Mouse (Mus musculus) kidney, embryonic 15.5 days (tissue): ENCODE data around the gene Mpo. TPM values are rescaled to one million over a fixed set of nuclear protein-coding genes. Genes with fewer than 3 reads are reported as not detected.
A peak's percentile ranks its signal among the peaks of the same experiment; 100 is the strongest.

Source experiments
- ATAC-seq: fragments of 200-750 bp; cut with Nextera tagmentation; replicated peaks from 2 replicates; pipeline ENCODE4 v1.8.0; 2017; ENCODE audit warnings: moderate TSS enrichment; ENCODE audit not compliant: low FRiP score
- H3K27ac ChIP-seq: fragments of 300-500 bp; sonication (generic); 2 replicates; pipeline ENCODE4 v1.5.1; 2015; ENCODE audit warnings: mild to moderate bottlenecking, inconsistent platforms
- H3K27me3 ChIP-seq: fragments of 300-500 bp; sonication (generic); 2 replicates; pipeline ENCODE4 v1.6.1; 2015; ENCODE audit warnings: inconsistent platforms
- H3K36me3 ChIP-seq: fragments of 300-500 bp; sonication (generic); 2 replicates; pipeline ENCODE4 v1.6.1; 2015; ENCODE audit warnings: inconsistent platforms
- H3K4me1 ChIP-seq: fragments of 300-500 bp; sonication (generic); 2 replicates; pipeline ENCODE4 v1.6.1; 2015; ENCODE audit warnings: inconsistent platforms
- H3K4me2 ChIP-seq: fragments of 300-500 bp; sonication (generic); 2 replicates; pipeline ENCODE4 v1.6.1; 2015; ENCODE audit warnings: moderate library complexity, mild to moderate bottlenecking, inconsistent platforms
- H3K4me3 ChIP-seq: fragments of 300-500 bp; sonication (generic); replicated peaks from 2 replicates; pipeline ENCODE4 v1.5.1; 2015; ENCODE audit warnings: mild to moderate bottlenecking, inconsistent platforms
- H3K9ac ChIP-seq: fragments of 300-500 bp; sonication (generic); 2 replicates; pipeline ENCODE4 v1.6.1; 2015; ENCODE audit warnings: mild to moderate bottlenecking, inconsistent platforms
- H3K9me3 ChIP-seq: fragments of 300-500 bp; sonication (generic); replicated peaks from 2 replicates; pipeline ENCODE4 v1.6.1; 2016; ENCODE audit warnings: inconsistent platforms
- WGBS: fragments of 180-500 bp; shearing (Covaris S2); methylation state at CpG from one replicate; pipeline ENCODE4 v1.1.7; 2015; ENCODE audit warnings: mixed read lengths; 5-methylcytosine and 5-hydroxymethylcytosine counted together
- microRNA counts: library from miRNA; unstranded; fragments of <30 nt; microRNA quantifications from one replicate; lab custom pipeline; 2016
- microRNA-seq: library from miRNA; unstranded; fragments of <30 nt; microRNA quantifications from one replicate; pipeline ENCODE4, GENCODE M21; 2016
- polyA plus RNA-seq: library from polyadenylated mRNA; unstranded; fragments of >200 nt; fragmentation: Nextera tagmentation; extraction: Ambion mirVana; gene quantifications from 2 replicates; pipeline ENCODE4 v1.2.1, GENCODE M21; 2015

Gene Mpo
- polyA plus RNA-seq, 1 experiment from 2014 or later = 5.7 TPM

DNA sequence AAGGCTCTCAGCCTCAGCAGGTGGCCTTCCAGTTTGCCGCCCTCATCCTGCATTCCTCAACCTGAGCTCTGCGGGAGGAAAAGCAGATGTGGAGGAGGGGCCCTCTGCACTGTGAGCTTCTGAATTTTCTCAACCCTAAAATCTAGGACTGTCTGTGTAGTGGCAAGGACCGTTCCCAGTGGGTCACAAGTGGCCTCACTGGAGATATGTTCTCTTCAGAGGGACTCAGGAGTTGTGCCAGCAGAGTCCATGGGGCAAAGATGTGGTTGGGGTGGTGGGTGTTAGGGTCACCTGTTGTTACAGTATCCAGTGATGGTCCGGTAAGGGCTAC lies 24.0 kb downstream of the Mpo start:
- ATAC-seq = no peak
- H3K4me1 ChIP-seq = peaks cover 7% of the 10 kb centered on the region
- H3K9ac ChIP-seq = 0 out of 2 replicates have a peak overlapping the region, but pooled peaks have one; percentile 11
- H3K4me2 ChIP-seq = peak overlapping the region; percentile 69
- peaks cover 22% of the 10 kb centered on the region for H3K27me3 ChIP-seq
- no peaks in the 10 kb centered on the region for H3K9me3 ChIP-seq
- WGBS = 28% methylated on average over 4 of the region's 4 CpGs
- H3K27ac ChIP-seq = no peak overlapping the region
- H3K36me3 ChIP-seq = no peaks in the 10 kb centered on the region
- peak overlapping the region; percentile 40 for H3K4me3 ChIP-seq

DNA sequence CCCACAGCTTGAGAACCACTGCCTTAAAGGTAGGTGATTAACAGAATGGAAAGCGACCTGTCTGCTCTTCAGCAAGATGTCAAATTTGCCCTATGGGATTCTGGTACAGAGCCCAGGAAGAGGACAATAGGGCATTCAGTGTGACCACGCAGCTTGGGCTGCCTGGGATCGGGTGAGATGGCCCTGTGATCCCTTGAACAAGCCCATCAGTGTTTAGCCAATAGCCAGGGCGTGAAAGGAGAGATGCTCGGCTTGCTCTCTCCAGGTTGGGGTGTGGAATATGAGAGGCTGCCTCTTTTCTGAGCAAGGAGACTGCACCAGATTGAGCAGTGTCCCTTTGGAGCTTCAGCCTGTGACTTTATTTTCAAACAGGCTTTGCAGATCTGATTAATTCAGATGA lies 28.1 kb downstream of the Mpo start:
- Histone ChIP-seq H3K4me3 (no peak overlapping the region), H3K9ac (no peak overlapping the region), H3K27me3 (peaks cover 10% of the 10 kb centered on the region; the same call in 1 of the 2 replicates), H3K27ac (no peak overlapping the region), H3K36me3 (no peaks in the 10 kb centered on the region), H3K4me1 (peaks cover 7% of the 10 kb centered on the region), H3K9me3 (no peaks in the 10 kb centered on the region), H3K4me2 (no peak overlapping the region)
- 47% methylated on average over 5 of the region's 5 CpGs for WGBS
- no peak for ATAC-seq

- Histone ChIP-seq H3K27me3 (no peaks in the 10 kb centered on the region), H3K36me3 (no peaks in the 10 kb centered on the region), H3K27ac (no peak within 1 kb of the TSS), H3K4me3 (no peak within 1 kb of the TSS), H3K4me1 (no peaks in the 10 kb centered on the region), H3K4me2 (no peak within 1 kb of the TSS), H3K9ac (no peak within 1 kb of the TSS), H3K9me3 (no peaks in the 10 kb centered on the region)
- WGBS = 50% methylated on average over 10 of the region's 10 CpGs
- ATAC-seq = no peak
Observed at GRCm38 (mm10) chr11:87828239-87828900, 35.0 kb downstream of the Mpo start, which contains the start of gene Lpo. Gene Lpo, minus strand, starts transcription at chr11:87828289.

DNA sequence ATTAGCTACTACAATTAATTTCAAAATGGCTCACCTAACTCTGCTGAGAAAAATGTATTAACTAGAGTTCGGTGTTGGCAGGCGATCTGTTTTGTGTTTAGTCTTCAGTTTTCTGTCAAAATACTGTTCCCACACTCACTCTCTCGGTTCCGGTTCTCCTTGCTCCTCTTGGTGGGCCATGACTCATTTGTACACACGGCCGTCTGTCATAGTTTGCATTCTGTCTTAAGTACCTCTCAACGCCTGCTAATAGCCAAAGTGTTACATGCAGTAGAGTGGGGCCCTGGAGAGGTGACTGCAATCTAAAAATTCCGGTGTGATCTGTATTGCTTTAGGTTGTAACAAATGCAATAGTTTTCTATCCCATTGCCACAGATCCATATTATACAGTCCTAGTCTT lies 47.3 kb downstream of the Mpo start:
- WGBS = 76% methylated on average over 8 of the region's 8 CpGs
- Histone ChIP-seq H3K27me3 (no peaks in the 10 kb centered on the region), H3K9me3 (no peaks in the 10 kb centered on the region), H3K27ac (no peak overlapping the region), H3K4me3 (no peak overlapping the region), H3K4me1 (no peaks in the 10 kb centered on the region), H3K9ac (no peak overlapping the region), H3K36me3 (no peaks in the 10 kb centered on the region), H3K4me2 (no peak overlapping the region)
- no peak for ATAC-seq

DNA sequence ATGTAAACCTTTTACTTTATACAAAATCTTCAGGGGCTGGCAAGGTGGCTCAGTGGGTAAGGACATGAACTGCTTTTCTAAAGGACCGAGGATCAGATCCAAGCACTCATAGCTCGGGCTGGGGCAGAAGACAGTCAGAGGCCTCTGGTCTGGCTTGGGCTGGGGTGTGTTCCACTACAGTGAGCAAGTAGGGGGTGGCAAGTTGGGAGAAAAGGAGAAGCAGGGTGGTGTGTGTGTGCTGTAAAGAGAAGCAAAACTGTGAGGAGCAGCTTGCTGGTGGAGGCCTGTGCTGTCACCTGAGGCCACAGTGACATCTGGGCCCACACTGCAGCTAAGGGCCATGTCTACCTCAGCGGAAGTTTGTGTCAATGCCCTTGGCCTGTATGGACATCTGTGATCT lies 48.1 kb downstream of the Mpo start:
- Histone ChIP-seq H3K27me3 (no peaks in the 10 kb centered on the region), H3K27ac (no peak overlapping the region), H3K4me1 (no peaks in the 10 kb centered on the region), H3K4me3 (no peak overlapping the region), H3K9me3 (no peaks in the 10 kb centered on the region), H3K9ac (no peak overlapping the region), H3K36me3 (no peaks in the 10 kb centered on the region), H3K4me2 (no peak overlapping the region)
- no peak for ATAC-seq
- 87% methylated on average over 3 of the region's 3 CpGs for WGBS

DNA sequence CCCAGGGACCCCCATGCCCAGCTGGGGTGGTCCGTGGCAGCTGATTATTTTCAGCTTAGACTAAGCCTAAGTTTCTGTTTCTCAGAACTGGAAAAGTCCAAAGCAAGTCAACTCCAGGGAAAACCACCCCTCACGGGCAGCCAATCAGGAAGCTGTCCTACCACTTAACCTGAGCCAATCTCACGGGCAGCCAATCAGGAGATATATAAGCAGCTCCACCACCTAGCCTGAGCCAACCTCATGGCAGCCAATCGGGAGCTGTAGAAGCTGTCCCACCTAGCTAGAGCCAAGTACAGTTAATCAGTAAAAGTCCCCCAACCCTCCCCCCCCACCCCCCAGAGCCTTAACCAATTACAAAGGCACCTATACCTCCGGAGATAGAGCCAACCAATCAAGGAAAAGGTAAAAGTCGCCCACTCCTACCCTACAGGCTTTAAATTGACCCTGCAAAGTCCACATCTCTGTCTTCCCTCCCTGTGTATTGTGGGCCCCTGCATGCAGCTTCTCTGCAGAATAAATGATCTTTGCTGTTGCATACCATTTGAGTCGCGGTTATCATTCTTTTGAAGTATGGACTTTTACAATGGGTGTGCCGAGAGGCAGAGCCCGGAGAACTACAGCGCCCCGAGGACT lies 53.7 kb downstream of the Mpo start:
- Histone ChIP-seq H3K4me3 (no peak overlapping the region), H3K9ac (no peak overlapping the region), H3K27me3 (no peaks in the 10 kb centered on the region), H3K4me1 (0 out of 2 replicates have a peak, but pooled peaks cover 3% of the 10 kb centered on the region), H3K9me3 (no peaks in the 10 kb centered on the region), H3K27ac (no peak overlapping the region), H3K36me3 (no peaks in the 10 kb centered on the region), H3K4me2 (no peak overlapping the region)
- 84% methylated on average over 12 of the region's 12 CpGs for whole genome bisulfite sequencing
- ATAC-seq = no peak

GRCm38 (mm10) chr11:87847884-87848283 lies 54.5 kb downstream of the Mpo start:
- Histone ChIP-seq H3K4me2 (no peak overlapping the region), H3K27me3 (no peaks in the 10 kb centered on the region), H3K4me1 (peaks cover 6% of the 10 kb centered on the region), H3K9me3 (no peaks in the 10 kb centered on the region), H3K36me3 (no peaks in the 10 kb centered on the region), H3K9ac (no peak overlapping the region), H3K4me3 (no peak overlapping the region), H3K27ac (no peak overlapping the region)
- ATAC-seq = no peak
- 70% methylated on average over 6 of the region's 6 CpGs for WGBS

DNA sequence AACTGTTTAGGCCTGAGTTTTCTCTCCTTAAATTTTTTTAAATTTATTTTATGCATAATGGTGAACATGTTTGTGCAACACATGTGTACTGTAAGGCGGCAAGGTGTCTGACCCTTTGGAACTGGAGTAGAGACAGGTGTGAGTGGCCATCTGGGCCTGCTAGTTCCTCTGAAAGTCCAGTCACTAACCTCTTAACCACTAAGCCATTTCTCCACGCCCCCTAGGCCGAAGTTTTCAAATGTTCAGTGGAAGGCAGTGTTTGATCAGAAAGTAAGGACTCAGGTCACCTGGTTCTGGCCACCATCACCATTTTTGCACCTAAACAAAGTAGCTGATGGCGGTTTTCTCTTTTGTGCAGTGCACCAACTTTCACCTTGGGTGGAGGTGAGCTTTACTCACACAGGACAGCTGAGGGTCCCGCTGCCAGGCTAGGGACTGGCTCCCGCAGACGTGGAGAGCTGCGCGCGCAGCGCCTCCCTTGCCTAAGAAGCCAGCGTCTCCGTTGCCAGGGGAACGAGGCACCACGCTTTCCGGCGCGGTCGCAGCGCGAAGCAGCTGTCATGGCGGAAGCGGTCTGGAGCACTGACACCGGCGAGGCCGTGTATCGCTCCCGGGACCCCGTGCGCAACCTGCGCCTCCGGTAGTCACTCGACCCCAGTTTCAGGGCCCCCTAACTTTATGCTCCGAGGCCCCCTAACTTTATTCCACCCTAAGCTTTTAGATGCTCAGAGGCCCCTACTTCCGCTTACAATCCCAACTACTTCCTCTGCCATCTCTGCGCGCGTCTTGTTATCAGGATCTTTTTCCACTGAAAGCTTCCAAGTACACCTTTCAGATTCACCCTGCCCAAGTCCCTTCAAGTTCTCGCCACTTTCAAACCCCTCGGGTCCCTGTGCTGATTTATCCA lies 59.6 kb downstream of the Mpo start, which contains the start of gene Mks1:
Mks1 (plus strand) TSS at position 526 of the 907 bp plus-strand sequence.
- Histone ChIP-seq H3K4me3 (peak within 1 kb of the TSS; percentile 68), H3K4me1 (peaks cover 9% of the 10 kb centered on the region), H3K27ac (peak within 1 kb of the TSS; percentile 64), H3K36me3 (peaks cover 29% of the 10 kb centered on the region), H3K9me3 (no peaks in the 10 kb centered on the region), H3K9ac (peak within 1 kb of the TSS; percentile 46), H3K27me3 (no peaks in the 10 kb centered on the region), H3K4me2 (peak within 1 kb of the TSS; percentile 77)
- peak; percentile 96 for ATAC-seq
- 4% methylated on average over 40 of the region's 40 CpGs for WGBS

GRCm38 (mm10) chr11:87853597-87853954 lies 60.2 kb downstream of the Mpo start:
- 0 out of 2 replicates have a peak, but pooled peaks have one; percentile 29 for ATAC-seq
- H3K9ac ChIP-seq = peak overlapping the region; percentile 46
- H3K36me3 ChIP-seq = peaks cover 36% of the 10 kb centered on the region
- H3K4me2 ChIP-seq = peak overlapping the region; percentile 77
- no peaks in the 10 kb centered on the region for H3K27me3 ChIP-seq
- 28% methylated on average over 8 of the region's 8 CpGs for WGBS
- peak overlapping the region; percentile 59 for H3K27ac ChIP-seq
- H3K9me3 ChIP-seq = no peaks in the 10 kb centered on the region
- H3K4me1 ChIP-seq = peaks cover 9% of the 10 kb centered on the region
- peak overlapping the region; percentile 68 for H3K4me3 ChIP-seq

MicroRNAs encoded within 50 kb of the gene (microRNA counts, 519-probe panel; counts per million panel counts)
- microRNA mmu-miR-142-3p (lab: Ali Mortazavi, UCI) (3,013 counts per million, percentile 80 among the panel's probes with 10 or more counts), microRNA mmu-miR-142-5p (lab: Ali Mortazavi, UCI) (3,000 counts per million, percentile 79 among the panel's probes with 10 or more counts)

Small RNA genes lying within 50 kb of the gene (microRNA-seq; reads per million reads assigned to microRNA genes)
- not detected for gene Mir142
- gene Mir142b = not detected

Other genes with a start within 250 kb of the Mpo start
- not detected in 2 replicates for gene Gm11492, start 226.9 kb upstream of the Mpo start, polyA plus RNA-seq
- gene Sept4, start 224.7 kb upstream of the Mpo start, polyA plus RNA-seq = 54.7 and 60.8 TPM in 2 replicates
- gene Mtmr4, start 201.4 kb upstream of the Mpo start, polyA plus RNA-seq = 38.5 and 39.4 TPM in 2 replicates
- 0.26 TPM in 2 replicates for gene Hsf5, start 176.4 kb upstream of the Mpo start, polyA plus RNA-seq
- 6.7 and 6.8 TPM in 2 replicates for gene Rnf43, start 130.9 kb upstream of the Mpo start, polyA plus RNA-seq
- 164 and 168 TPM in 2 replicates for gene Supt4a, start 56.0 kb upstream of the Mpo start, polyA plus RNA-seq
- 4.4 and 5.1 TPM in 2 replicates for gene Tspoap1, start 33.0 kb upstream of the Mpo start, polyA plus RNA-seq
- gene Lpo, start 34.7 kb downstream of the Mpo start, polyA plus RNA-seq = 0.44 TPM in 1 of 2 replicates, not detected in the other
- gene Mks1, start 59.6 kb downstream of the Mpo start, polyA plus RNA-seq = 16.9 and 18.7 TPM in 2 replicates
- 0.47 and 0.53 TPM in 2 replicates for gene Epx, start 82.0 kb downstream of the Mpo start, polyA plus RNA-seq
- not detected in 2 replicates for gene Olfr462, start 98.7 kb downstream of the Mpo start, polyA plus RNA-seq
- gene Olfr463, start 103.8 kb downstream of the Mpo start, polyA plus RNA-seq = not detected in 2 replicates
- gene Olfr464, start 127.4 kb downstream of the Mpo start, polyA plus RNA-seq = not detected in 2 replicates
- 22.9 and 25.0 TPM in 2 replicates for gene Dynll2, start 194.0 kb downstream of the Mpo start, polyA plus RNA-seq